Mouse (Mus musculus) fibroblast of lung, adult 2 months (primary cell): ENCODE measurements around the gene Lpgat1.

Experiments
- DNase-seq: peaks from one replicate; pipeline ENCODE4 v3.0.0-alpha.2; 2011; ENCODE audit warnings: low read depth

The Lpgat1 gene

DNA sequence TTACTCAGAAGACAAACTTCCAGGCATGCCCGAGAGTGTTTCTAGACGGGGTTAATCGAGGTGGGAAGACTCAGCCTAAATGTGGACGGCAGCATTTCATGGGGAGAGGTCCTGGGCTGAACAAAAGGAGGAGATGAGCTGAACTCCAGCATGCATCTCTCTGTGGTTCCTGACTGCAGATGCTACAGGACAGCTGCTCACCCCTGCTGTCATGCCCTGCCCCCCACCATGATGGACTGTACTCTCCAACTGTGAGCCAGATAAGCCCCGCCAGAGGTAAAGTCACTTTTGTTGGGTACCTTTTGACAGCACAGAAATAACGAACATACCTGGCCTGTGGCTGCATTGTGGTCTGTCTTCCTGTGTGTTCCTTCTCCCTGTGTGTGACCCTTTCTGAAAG, 88.2 kb downstream of the Lpgat1 start:
- DNase-seq: no peak

GRCm38 (mm10) chr1:191806740-191807139, 89.1 kb downstream of the Lpgat1 start:
- no peak for DNase-seq

DNA sequence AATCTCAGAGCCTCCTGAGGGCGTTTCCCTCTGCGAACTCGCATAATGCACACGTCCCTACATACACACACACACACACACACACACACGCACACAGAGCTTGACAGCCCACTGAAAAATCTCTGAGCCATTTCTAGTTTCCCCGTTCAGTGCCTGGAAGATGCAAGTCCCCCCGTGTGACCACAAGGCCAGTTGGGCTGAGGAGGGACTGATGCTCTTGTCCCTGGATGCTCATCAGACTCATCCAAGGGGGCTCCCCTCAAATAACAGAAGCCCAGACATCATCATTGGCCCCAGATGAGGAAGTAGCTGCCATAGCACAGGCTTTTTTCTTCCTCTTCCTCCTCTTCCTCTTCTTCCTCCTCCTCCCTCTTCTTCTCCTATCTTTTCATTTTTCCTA, 90.3 kb downstream of the Lpgat1 start:
- DNase-seq: no peak

- no peak for DNase-seq
Measured at GRCm38 (mm10) chr1:191808688-191809223, 91.1 kb downstream of the Lpgat1 start.

GRCm38 (mm10) chr1:191811774-191812173, 94.1 kb downstream of the Lpgat1 start:
- DNase-seq: no peak

- DNase-seq: no peak
Measured at GRCm38 (mm10) chr1:191812949-191813691, 95.5 kb downstream of the Lpgat1 start.

DNA sequence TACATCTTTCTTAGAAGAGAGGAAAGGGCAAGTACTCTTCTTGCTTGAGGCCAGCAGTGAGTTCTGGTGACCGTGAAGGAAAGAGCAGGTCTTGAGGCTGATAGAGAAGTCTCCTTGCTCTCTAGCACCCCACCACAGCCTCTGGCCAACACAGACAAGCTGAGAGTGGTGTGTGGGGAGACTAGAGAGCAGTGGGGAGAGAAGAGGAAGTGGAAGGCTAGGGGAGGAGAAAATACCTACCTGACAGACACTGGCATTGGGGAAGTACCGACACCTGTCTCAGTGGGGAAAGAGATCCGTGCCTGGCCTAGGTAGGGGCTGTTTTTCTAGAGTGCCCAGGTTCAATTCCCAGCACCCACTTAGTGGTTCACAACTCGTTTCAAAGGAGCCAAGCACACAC, 96.6 kb downstream of the Lpgat1 start:
- no peak for DNase-seq

DNA sequence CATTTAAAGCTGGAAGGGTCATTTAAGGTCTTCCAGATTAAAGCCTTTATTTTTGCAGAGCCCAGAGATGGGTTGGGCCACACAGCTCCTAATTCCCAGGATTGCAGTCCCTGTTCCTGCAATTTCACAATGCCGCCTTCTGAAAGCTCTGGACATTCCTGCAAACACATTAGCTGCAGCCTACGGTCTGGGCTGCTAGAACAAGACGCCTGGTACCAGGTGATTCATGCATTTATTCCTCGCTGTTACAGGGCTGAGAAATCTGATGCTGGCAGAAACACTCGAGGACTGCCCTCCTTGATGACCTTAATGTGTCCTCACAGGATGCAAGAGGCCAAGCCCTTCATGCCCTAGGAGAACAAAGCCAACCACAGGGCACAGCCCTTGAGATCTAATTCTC, 97.3 kb downstream of the Lpgat1 start:
- no peak for DNase-seq

GRCm38 (mm10) chr1:191816596-191816995, 99.0 kb downstream of the Lpgat1 start:
- DNase-seq: no peak

DNA sequence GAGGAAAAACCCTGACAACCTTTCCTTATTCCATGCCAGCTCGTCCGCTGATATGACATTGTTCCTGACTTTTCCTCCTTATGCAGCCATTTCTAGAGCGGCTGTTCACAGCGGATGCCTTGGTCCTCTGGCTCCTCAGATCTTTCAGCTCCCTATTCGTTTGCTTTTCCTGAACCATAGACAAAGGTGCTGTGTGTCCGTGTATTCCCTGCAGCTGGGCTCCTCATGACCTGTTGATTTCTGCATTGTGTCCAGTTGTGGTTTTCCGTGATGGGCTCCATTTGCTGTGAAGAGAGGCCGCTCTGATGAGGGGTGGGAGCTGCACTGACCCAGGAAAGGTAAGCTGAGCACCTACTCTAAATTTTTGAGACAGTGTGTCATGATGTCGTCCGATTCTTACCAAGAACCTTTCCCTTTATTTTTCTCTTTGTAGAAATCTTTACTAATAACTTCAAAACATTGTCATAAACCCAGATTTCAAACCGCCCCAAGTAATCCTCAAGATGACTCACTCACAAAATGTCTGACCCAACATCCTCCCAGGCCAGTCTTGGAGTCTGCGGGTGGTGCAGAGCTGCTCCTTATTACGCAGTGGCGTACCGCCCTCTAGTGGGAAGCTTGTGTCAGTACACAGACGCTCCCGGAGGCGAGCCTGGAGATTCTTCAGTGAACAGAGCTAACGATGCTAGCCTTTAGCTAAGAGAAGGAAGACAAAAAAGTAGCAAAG, 99.9 kb downstream of the Lpgat1 start:
- DNase-seq: no peak

DNA sequence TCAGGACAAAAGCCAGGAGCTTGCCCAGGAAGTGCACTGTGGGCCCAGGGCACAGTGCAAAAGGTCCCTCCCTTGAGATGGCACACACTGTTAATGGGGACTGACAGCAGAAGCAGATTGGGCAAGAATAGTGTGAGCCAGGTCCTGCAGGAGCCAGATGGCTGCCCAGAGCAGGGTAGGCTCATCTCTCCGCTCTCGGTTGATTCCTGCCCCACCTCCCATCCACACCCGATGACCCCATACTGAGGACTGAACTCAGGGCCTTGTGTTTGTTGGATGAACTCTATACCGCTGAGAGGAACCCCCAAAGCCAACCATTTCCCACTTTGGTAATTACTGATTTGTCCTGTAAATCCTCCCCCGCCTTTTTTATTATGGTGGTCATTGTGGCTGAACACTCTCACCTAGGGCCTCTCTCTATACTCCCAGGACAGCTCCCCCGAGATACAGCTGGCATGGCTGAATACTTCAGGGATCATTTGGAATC, 100.6 kb downstream of the Lpgat1 start:
- no peak for DNase-seq

DNA sequence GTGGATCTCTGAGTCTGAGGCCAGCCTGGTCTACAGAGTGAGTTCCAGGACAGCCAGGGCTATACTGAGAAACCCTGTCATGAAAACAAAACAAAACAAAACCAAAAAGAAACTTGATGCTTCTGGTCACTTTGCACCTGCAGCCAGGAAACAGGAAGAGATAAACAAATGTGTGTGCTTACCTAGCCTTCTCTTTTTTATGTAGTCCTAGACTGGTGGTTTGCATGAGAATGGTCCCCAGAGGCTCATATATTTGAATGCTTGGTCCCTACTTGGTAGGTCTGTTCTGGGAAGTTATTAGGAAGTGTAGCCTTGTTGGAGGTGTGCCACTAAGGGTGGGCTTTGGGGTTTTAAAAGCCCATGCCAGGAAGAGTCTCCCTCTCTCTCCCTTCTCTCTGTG, 101.4 kb downstream of the Lpgat1 start:
- DNase-seq: no peak

DNA sequence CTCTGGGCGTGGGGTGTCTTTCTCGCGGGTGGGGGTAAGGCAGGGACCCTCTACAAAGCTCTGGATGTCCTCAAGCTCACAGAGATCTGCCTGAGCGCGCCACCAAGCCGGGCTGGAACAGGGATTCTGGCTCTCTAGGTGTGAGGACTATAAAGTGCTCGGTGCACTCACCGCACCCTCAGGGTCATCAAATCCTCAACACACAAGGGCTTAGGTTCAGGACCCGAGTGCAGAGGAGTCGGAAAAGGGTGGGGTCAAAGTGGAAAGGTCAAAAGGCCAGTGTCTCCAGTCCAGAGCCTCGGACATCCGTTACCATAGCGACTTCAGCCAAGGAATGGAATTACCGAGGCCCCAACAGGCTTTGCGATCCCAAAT, 103.3 kb downstream of the Lpgat1 start:
- no peak for DNase-seq

DNA sequence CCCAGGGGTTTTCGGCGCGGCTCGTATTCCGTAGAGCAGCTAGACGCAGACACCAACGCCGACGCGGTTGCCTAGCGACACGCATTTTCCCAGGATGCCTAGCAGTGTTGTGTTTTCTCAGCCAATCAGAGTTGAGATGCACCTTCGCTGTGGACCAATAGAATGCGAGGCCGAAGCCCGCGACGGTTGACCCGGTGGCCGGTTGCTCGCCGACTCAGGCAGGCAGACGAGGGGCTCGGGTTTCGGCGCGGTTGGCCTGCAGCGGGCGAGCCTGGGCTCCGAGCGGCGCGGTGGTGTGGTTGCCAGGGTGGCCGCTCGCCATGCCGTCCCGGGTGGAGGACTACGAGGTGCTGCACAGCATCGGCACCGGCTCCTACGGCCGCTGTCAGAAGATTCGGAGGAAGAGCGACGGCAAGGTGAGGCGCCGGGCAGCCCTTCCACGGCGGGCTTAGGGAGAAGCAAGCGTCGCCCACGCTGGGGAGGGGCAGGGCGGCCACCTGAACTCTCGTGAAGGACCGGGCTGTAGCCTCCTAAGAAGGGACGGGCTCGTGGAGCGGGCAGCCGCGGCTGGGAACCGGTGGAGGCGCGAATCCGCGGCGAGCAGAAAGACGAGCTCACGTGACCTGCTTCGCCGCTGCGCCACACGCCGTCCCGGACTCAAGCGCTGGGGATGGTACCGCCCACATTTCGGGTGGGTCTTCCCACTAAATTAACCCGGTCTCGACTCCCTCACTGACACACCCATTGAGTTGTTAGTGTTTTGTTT, 103.9 kb downstream of the Lpgat1 start, which contains the start of gene Nek2:
Gene Nek2 (plus strand): TSS at position 119 of the 766 bp plus-strand sequence.
- DNase-seq: peak; percentile 95

- no peak for DNase-seq
Measured at GRCm38 (mm10) chr1:191829124-191829523, 111.5 kb downstream of the Lpgat1 start.

- no peak for DNase-seq
Measured at GRCm38 (mm10) chr1:191833396-191833795, 115.8 kb downstream of the Lpgat1 start.
